Mouse (Mus musculus): Measurements from ENCODE around the gene Bud31. TPM values are rescaled to one million over a fixed set of nuclear protein-coding genes. Genes with fewer than 3 reads are reported as not detected.

Bud31 gene
- polyA plus RNA-seq, 1 experiment from 2014 or later = 190 TPM

DNA sequence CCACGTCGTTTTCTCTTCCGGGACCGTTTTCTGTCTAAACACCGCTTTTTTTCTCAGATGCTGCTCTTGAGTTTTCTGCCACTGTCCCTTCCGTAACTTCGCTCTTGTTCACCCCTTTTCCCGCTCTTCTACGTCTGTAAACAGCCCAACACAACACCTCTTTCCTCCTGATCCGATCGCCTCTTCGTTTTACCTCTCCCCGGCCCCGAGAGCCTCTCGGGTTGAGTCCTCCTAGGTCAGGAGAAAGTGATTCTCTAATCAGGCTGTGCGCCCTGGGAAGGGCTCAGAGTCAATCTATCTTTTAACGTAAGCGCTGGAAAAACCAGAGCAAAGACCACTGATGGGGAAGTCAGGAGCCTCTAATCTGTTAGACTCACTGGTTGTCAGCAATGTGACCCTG is 449 bp downstream of the Bud31 start:
- Histone ChIP-seq H3K4me2 (ENCODE audit: low read length) (peak overlapping the region; percentile 99), H3K9me3 (ENCODE audit: control insufficient read depth, low read length) (no peaks in the 10 kb centered on the region), H3K4me3 (replicated peaks; ENCODE audit: low read length) (peak overlapping the region; percentile 73), H3K36me3 (ENCODE audit: control insufficient read depth, insufficient read depth) (peaks cover 36% of the 10 kb centered on the region), H3K9ac (replicated peaks; ENCODE audit: low read depth, low read length) (peak overlapping the region; percentile 89), H3K4me1 (replicated peaks; ENCODE audit: control insufficient read depth, insufficient read depth, low read length) (peaks cover 21% of the 10 kb centered on the region), H3K27ac (ENCODE audit: low read length) (peak overlapping the region; percentile 96), H3K27me3 (replicated peaks; ENCODE audit: control insufficient read depth, insufficient read depth, low read length) (no peaks in the 10 kb centered on the region)
- WGBS = 1% methylated on average over 18 of the region's 18 CpGs
- ATAC-seq = 0 out of 2 replicates have a peak, but pooled peaks have one; percentile 1

DNA sequence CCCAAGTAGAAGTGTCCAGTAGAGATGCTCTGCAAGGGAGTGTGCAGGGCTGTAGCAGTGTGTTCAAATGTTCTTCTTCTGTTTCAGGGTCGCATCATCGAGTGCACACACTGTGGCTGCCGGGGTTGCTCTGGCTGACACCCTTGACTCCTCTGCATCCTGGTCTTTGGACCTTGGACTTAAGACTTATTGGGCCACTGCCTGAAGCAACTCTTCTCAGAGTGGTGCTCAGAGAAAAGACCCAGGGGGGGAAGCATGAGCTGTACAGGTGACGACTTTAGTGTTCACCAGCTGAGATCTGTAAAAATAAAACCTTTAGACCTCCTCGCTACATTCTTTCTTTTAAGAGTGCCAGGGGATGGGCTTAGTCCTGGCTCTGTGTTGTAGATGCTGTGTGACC is 7.6 kb downstream of the Bud31 start:
- no peaks in the 10 kb centered on the region for H3K27me3 ChIP-seq (replicated peaks; ENCODE audit: control insufficient read depth, insufficient read depth, low read length)
- no peak overlapping the region for H3K4me3 ChIP-seq (replicated peaks; ENCODE audit: low read length)
- peaks cover 66% of the 10 kb centered on the region for H3K36me3 ChIP-seq (ENCODE audit: control insufficient read depth, insufficient read depth)
- ATAC-seq = no peak
- H3K9ac ChIP-seq (replicated peaks; ENCODE audit: low read depth, low read length) = no peak overlapping the region
- WGBS = 95% methylated on average over 5 of the region's 5 CpGs
- no peak overlapping the region for H3K27ac ChIP-seq (ENCODE audit: low read length)
- no peaks in the 10 kb centered on the region for H3K9me3 ChIP-seq (ENCODE audit: control insufficient read depth, low read length)
- H3K4me2 ChIP-seq (ENCODE audit: low read length) = no peak overlapping the region
- no peaks in the 10 kb centered on the region for H3K4me1 ChIP-seq (replicated peaks; ENCODE audit: control insufficient read depth, insufficient read depth, low read length)

DNA sequence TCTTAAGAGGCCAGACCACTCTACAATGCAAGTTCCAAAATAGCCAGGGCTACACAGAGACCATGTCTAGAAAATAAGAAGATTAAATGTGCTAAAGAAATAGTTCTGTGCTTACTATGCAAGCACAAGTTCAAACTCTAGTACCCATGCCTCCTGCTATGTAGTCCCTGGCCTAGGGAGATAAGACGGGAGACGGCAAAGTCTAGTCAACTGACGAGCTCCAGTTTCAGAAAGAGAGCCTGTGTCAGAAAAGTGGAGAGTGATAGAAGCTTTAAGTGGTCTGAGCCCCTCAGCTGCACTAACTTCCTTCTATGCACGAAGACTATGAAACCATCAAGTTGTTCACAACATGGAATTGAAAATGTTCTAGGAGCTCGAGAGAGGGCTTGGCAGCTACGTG is 9.1 kb downstream of the Bud31 start:
- Histone ChIP-seq H3K4me2 (ENCODE audit: low read length) (no peak overlapping the region), H3K27ac (ENCODE audit: low read length) (no peak overlapping the region), H3K4me3 (replicated peaks; ENCODE audit: low read length) (no peak overlapping the region), H3K9me3 (ENCODE audit: control insufficient read depth, low read length) (no peaks in the 10 kb centered on the region), H3K9ac (replicated peaks; ENCODE audit: low read depth, low read length) (no peak overlapping the region), H3K36me3 (ENCODE audit: control insufficient read depth, insufficient read depth) (peaks cover 57% of the 10 kb centered on the region), H3K4me1 (replicated peaks; ENCODE audit: control insufficient read depth, insufficient read depth, low read length) (no peaks in the 10 kb centered on the region), H3K27me3 (replicated peaks; ENCODE audit: control insufficient read depth, insufficient read depth, low read length) (no peaks in the 10 kb centered on the region)
- ATAC-seq = no peak
- WGBS = 91% methylated on average over 6 of the region's 6 CpGs

DNA sequence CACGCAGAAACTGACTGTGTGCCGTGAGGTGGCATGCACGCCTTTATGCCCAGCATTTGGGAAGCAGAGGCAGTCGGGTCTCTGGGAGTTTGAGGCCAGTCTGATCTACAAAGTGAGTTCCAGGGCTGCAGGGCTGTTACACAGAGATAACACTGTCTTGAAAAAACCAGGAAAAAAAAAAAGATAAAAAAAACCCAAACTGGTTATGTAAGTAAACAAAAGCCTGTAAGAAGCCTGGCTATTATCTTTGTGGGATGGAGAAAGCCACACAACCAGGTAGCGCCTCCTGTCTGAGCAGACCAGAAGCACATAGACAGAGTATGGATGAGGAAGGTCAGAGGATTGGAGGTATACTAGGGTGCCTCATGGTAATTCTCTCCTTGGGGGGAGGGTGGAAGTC is 12.5 kb downstream of the Bud31 start:
- peaks cover 44% of the 10 kb centered on the region for H3K36me3 ChIP-seq (ENCODE audit: control insufficient read depth, insufficient read depth)
- no peak overlapping the region for H3K27ac ChIP-seq (ENCODE audit: low read length)
- WGBS = 94% methylated on average over 5 of the region's 5 CpGs
- no peak overlapping the region for H3K4me2 ChIP-seq (ENCODE audit: low read length)
- no peaks in the 10 kb centered on the region for H3K9me3 ChIP-seq (ENCODE audit: control insufficient read depth, low read length)
- ATAC-seq = no peak
- H3K4me1 ChIP-seq (replicated peaks; ENCODE audit: control insufficient read depth, insufficient read depth, low read length) = no peaks in the 10 kb centered on the region
- H3K27me3 ChIP-seq (replicated peaks; ENCODE audit: control insufficient read depth, insufficient read depth, low read length) = no peaks in the 10 kb centered on the region
- H3K4me3 ChIP-seq (replicated peaks; ENCODE audit: low read length) = no peak overlapping the region
- H3K9ac ChIP-seq (replicated peaks; ENCODE audit: low read depth, low read length) = no peak overlapping the region

DNA sequence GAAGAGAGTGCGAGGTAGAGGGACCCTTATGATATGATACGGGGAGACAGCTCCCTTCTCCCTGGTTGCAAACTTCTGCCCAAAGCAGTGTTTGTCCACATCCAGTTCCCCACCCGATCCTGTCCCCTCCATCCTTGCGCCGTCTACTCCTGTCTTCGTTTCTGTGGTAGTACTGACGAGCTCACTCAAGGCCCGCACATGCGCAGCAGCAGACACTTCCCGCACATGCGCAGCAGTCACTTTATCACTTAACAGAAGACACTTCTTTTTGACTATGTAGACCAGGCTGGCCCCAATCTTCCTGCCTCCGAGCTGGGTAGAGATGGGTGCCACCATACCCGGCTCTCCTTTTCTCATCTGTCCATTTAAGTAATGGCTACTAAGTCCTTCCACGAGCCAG is 21.2 kb downstream of the Bud31 start:
- 95% methylated on average over 14 of the region's 14 CpGs for WGBS
- no peak for ATAC-seq

DNA sequence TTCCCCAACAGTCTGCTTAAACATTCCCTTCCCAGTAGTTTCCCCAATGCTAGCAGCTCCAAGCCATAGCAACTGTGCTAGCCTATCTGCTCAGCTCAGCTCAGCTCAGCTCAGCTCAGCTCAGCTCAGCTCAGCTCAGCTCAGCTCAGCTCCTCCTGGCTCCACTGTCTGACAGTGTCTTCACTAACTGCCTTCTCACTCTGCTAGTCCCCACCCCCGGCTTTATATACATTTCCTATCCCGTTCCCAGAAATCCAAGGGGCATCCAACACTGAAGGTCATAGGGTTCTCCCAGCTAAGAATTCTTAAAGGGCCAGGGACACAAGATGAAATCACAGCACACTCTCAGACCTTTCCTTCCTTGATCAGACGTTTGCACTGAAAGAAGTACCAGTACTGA is 24.5 kb downstream of the Bud31 start:
- ATAC-seq = no peak
- WGBS = 80% methylated on average over 3 of the region's 3 CpGs
- H3K4me1 ChIP-seq (replicated peaks; ENCODE audit: control insufficient read depth, insufficient read depth, low read length) = peaks cover 22% of the 10 kb centered on the region

More for the DNA sequence above, 21.2 kb downstream of the Bud31 start:
- Histone ChIP-seq H3K4me3 (replicated peaks; ENCODE audit: low read length) (no peak overlapping the region), H3K27ac (ENCODE audit: low read length) (no peak overlapping the region), H3K4me1 (replicated peaks; ENCODE audit: control insufficient read depth, insufficient read depth, low read length) (peaks cover 8% of the 10 kb centered on the region), H3K36me3 (ENCODE audit: control insufficient read depth, insufficient read depth) (peaks cover 25% of the 10 kb centered on the region), H3K27me3 (replicated peaks; ENCODE audit: control insufficient read depth, insufficient read depth, low read length) (no peaks in the 10 kb centered on the region), H3K9me3 (ENCODE audit: control insufficient read depth, low read length) (no peaks in the 10 kb centered on the region), H3K9ac (replicated peaks; ENCODE audit: low read depth, low read length) (no peak overlapping the region), H3K4me2 (ENCODE audit: low read length) (no peak overlapping the region)

DNA sequence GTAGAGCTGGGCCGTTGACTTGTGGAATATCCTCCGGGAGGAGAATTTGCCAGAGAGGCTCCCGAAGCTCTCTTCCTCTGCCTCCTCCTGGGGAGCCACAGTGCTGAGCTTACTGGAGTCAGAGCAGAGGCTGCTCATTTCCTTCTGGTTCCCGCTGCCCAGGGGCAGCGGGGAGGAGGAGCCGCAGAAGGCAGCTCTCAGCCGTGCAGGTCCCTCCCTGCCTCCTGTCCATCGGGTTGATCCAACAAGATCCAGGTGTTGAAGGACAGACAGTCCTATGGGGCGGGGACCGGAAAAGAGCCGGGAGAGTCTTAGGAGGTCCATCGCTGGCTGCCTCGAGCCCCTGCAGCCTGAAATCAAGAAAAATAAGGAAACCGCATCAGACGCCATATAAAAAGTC is 25.0 kb downstream of the Bud31 start:
- WGBS = 91% methylated on average over 15 of the region's 15 CpGs
- Histone ChIP-seq H3K4me2 (ENCODE audit: low read length) (no peak overlapping the region), H3K4me1 (replicated peaks; ENCODE audit: control insufficient read depth, insufficient read depth, low read length) (peaks cover 22% of the 10 kb centered on the region), H3K27me3 (replicated peaks; ENCODE audit: control insufficient read depth, insufficient read depth, low read length) (no peaks in the 10 kb centered on the region), H3K4me3 (replicated peaks; ENCODE audit: low read length) (no peak overlapping the region), H3K36me3 (ENCODE audit: control insufficient read depth, insufficient read depth) (peaks cover 6% of the 10 kb centered on the region; the same call in 1 of the 2 replicates), H3K27ac (ENCODE audit: low read length) (no peak overlapping the region), H3K9ac (replicated peaks; ENCODE audit: low read depth, low read length) (no peak overlapping the region), H3K9me3 (ENCODE audit: control insufficient read depth, low read length) (no peaks in the 10 kb centered on the region)
- no peak for ATAC-seq

More for the DNA sequence above, 24.5 kb downstream of the Bud31 start:
- no peak overlapping the region for H3K4me3 ChIP-seq (replicated peaks; ENCODE audit: low read length)
- H3K27me3 ChIP-seq (replicated peaks; ENCODE audit: control insufficient read depth, insufficient read depth, low read length) = no peaks in the 10 kb centered on the region
- H3K9me3 ChIP-seq (ENCODE audit: control insufficient read depth, low read length) = no peaks in the 10 kb centered on the region
- no peak overlapping the region for H3K4me2 ChIP-seq (ENCODE audit: low read length)
- peaks cover 10% of the 10 kb centered on the region for H3K36me3 ChIP-seq (ENCODE audit: control insufficient read depth, insufficient read depth)
- H3K27ac ChIP-seq (ENCODE audit: low read length) = no peak overlapping the region
- no peak overlapping the region for H3K9ac ChIP-seq (replicated peaks; ENCODE audit: low read depth, low read length)

DNA sequence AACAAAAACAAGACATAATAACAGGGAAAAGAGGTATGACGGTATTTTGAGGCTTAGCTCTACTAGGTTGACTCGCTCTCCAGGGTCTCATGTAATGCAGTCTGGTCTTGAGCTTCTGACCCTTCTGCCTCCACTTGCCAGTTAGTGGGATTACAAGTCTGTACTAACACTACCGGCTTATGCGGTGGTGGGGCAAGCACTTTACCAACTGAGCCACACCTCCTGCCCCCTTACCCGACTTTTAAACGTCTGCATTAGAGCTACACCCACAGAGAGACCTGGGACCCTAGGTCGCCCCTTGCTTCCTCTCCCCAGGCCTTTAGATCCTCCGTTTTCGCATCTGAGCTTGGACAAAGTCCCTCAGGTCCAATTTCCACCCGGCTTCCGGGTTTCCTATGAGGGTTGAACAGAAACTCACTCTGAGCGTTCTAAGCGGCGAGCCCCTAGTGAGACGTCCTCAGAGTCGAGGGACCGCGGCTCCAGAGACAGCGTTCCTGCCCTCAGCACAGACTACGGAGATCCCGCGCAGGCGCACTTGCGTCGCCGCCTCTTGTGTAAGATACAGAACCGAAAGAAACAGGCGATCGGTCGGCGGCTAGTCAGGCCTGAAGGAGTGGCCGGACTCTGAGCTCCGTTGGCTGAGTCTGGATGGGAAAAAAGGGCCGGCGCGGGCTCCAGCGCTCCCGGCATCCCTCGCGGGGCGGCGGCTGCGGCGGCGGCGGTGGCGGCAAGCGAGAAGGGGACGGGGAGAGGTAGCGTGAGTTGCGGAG is 26.6 kb downstream of the Bud31 start, which contains the start of the genes Ptcd1 and Cpsf4:
Gene Ptcd1, minus strand, starts transcription at position 573 of the 770 bp plus-strand sequence.
Gene Cpsf4, plus strand, starts transcription at position 678 of the 770 bp plus-strand sequence.
- Histone ChIP-seq H3K4me2 (ENCODE audit: low read length) (peak within 1 kb of the TSS; percentile 97), H3K36me3 (ENCODE audit: control insufficient read depth, insufficient read depth) (peaks cover 6% of the 10 kb centered on the region; the same call in 1 of the 2 replicates), H3K27me3 (replicated peaks; ENCODE audit: control insufficient read depth, insufficient read depth, low read length) (no peaks in the 10 kb centered on the region), H3K9me3 (ENCODE audit: control insufficient read depth, low read length) (no peaks in the 10 kb centered on the region), H3K27ac (ENCODE audit: low read length) (peak within 1 kb of the TSS; percentile 86), H3K9ac (replicated peaks; ENCODE audit: low read depth, low read length) (peak within 1 kb of the TSS; percentile 88), H3K4me3 (replicated peaks; ENCODE audit: low read length) (peak within 1 kb of the TSS; percentile 96), H3K4me1 (replicated peaks; ENCODE audit: control insufficient read depth, insufficient read depth, low read length) (peaks cover 22% of the 10 kb centered on the region)
- ATAC-seq = peak; percentile 96
- under 1% methylated on average over 51 of the region's 51 CpGs for WGBS

DNA sequence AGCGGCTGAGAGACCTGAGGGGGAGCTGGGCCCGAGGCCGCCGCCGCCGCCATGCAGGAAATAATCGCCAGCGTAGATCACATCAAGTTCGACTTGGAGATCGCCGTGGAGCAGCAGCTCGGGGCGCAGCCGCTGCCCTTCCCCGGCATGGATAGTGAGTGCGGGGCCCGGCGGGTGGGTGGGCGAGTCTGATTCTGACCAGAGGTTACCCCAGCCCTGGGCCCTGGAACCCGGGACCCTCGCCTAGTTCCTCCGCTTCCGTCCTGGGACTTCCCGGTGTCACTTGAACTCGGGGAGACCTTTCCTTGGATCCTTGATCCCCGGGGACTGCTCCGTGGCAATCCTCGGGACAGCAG is 27.1 kb downstream of the Bud31 start:
- ATAC-seq = peak; percentile 62
- Histone ChIP-seq H3K9ac (replicated peaks; ENCODE audit: low read depth, low read length) (peak overlapping the region; percentile 88), H3K36me3 (ENCODE audit: control insufficient read depth, insufficient read depth) (peaks cover 8% of the 10 kb centered on the region)

More for the DNA sequence above, 27.1 kb downstream of the Bud31 start:
- H3K27ac ChIP-seq (ENCODE audit: low read length) = peak overlapping the region; percentile 49
- no peaks in the 10 kb centered on the region for H3K9me3 ChIP-seq (ENCODE audit: control insufficient read depth, low read length)
- H3K4me3 ChIP-seq (replicated peaks; ENCODE audit: low read length) = peak overlapping the region; percentile 96
- H3K4me2 ChIP-seq (ENCODE audit: low read length) = peak overlapping the region; percentile 97
- WGBS = under 1% methylated on average over 28 of the region's 28 CpGs
- H3K4me1 ChIP-seq (replicated peaks; ENCODE audit: control insufficient read depth, insufficient read depth, low read length) = peaks cover 22% of the 10 kb centered on the region
- no peaks in the 10 kb centered on the region for H3K27me3 ChIP-seq (replicated peaks; ENCODE audit: control insufficient read depth, insufficient read depth, low read length)
